Comparison of ENCODE assay signal across 8 mouse cellular contexts in genomic region chr2:178691190-178691864, GRCm38 (mm10).
A peak's percentile ranks its signal among the peaks of the same experiment; 100 is the strongest.
DNase-seq lines count a peak whose midpoint lies in the region; ATAC-seq and TF ChIP-seq lines count a peak whose summit lies in the region.

No protein-coding gene starts in this region.

- H3K4me1 ChIP-seq in kidney, adult 2 months (ENCODE audit: control insufficient read depth, insufficient read depth, low read length) = no peaks in the 10 kb centered on the region
- peaks cover 11% of the 10 kb centered on the region; the same call in 1 of the 2 replicates for H3K4me1 ChIP-seq in liver, embryonic 15.5 days (replicated peaks)
- H3K4me1 ChIP-seq in neural tube, embryonic 15.5 days = peaks cover 5% of the 10 kb centered on the region; the same call in 1 of the 2 replicates

- 70% methylated on average over 13 of the region's 13 CpGs for WGBS in kidney, adult 2 months
- WGBS in liver, embryonic 15.5 days (ENCODE audit: insufficient replicate concordance) = 40% methylated on average over 13 of the region's 13 CpGs
- 73% methylated on average over 13 of the region's 13 CpGs for WGBS in neural tube, embryonic 15.5 days

- ATAC-seq in liver, embryonic 15.5 days (ENCODE audit: insufficient read depth) = no peak; the same call in 1 of the 2 replicates
- ATAC-seq in neural tube, embryonic 15.5 days (ENCODE audit: low FRiP score) = no peak

- TF ChIP-seq CTCF in kidney, adult 2 months (conservative IDR thresholded peaks at IDR 0.05; ENCODE audit: insufficient read depth, insufficient read length, low read depth, low read length) = no peak

- H3K27me3 ChIP-seq in kidney, adult 2 months (replicated peaks; ENCODE audit: control insufficient read depth, insufficient read depth, low read length) = no peaks in the 10 kb centered on the region
- H3K27me3 ChIP-seq in liver, embryonic 15.5 days = no peaks in the 10 kb centered on the region
- H3K27me3 ChIP-seq in neural tube, embryonic 15.5 days (replicated peaks) = 0 out of 2 replicates have a peak, but pooled peaks cover 2% of the 10 kb centered on the region

- no peak for TF ChIP-seq POLR2A in kidney, adult 2 months (IDR thresholded peaks at IDR 0.05; ENCODE audit: low read depth, low read length)

- no peaks in the 10 kb centered on the region for H3K9me3 ChIP-seq in liver, embryonic 15.5 days (replicated peaks)
- H3K9me3 ChIP-seq in neural tube, embryonic 15.5 days (replicated peaks) = no peaks in the 10 kb centered on the region

- no peak overlapping the region for H3K27ac ChIP-seq in kidney, adult 2 months (ENCODE audit: insufficient read depth, low read depth, low read length)
- peak overlapping the region; percentile 51 for H3K27ac ChIP-seq in liver, embryonic 15.5 days (replicated peaks)
- H3K27ac ChIP-seq in neural tube, embryonic 15.5 days (replicated peaks) = no peak overlapping the region

- no peaks in the 10 kb centered on the region for H3K36me3 ChIP-seq in kidney, adult 2 months (ENCODE audit: control insufficient read depth, insufficient read depth, low read length)
- H3K36me3 ChIP-seq in liver, embryonic 15.5 days (replicated peaks) = no peaks in the 10 kb centered on the region
- no peaks in the 10 kb centered on the region for H3K36me3 ChIP-seq in neural tube, embryonic 15.5 days

- no peak overlapping the region for H3K4me2 ChIP-seq in liver, embryonic 15.5 days
- H3K4me2 ChIP-seq in neural tube, embryonic 15.5 days = no peak overlapping the region

- H3K4me3 ChIP-seq in kidney, adult 2 months (ENCODE audit: insufficient read depth, low read depth, low read length) = no peak overlapping the region
- no peak overlapping the region for H3K4me3 ChIP-seq in liver, embryonic 15.5 days (replicated peaks)
- H3K4me3 ChIP-seq in neural tube, embryonic 15.5 days (replicated peaks) = no peak overlapping the region

- DNase-seq in kidney, adult 2 months = peak; percentile 49
- DNase-seq in kidney, postnatal 4 days = no peak
- DNase-seq in urinary bladder, postnatal 25 days (ENCODE audit: low spot score) = peak; percentile 15
- DNase-seq in urinary bladder, adult 2 months (ENCODE audit: low spot score) = no peak
- no peak for DNase-seq in spleen, postnatal 10 days (ENCODE audit: low spot score in 2 of 2)
- DNase-seq in cerebellum, adult 9-10 months = no peak

- H3K9ac ChIP-seq in liver, embryonic 15.5 days = no peak overlapping the region
- no peak overlapping the region for H3K9ac ChIP-seq in neural tube, embryonic 15.5 days (replicated peaks)

Comparison
In these comparisons a context has a peak if more than half of its experiments do, and no peak if none do; other contexts are left out.
1. DNase-seq: peak in kidney, adult 2 months (single experiment) and urinary bladder, postnatal 25 days (single experiment); none in kidney, postnatal 4 days (0 of 2), urinary bladder, adult 2 months (single experiment), spleen, postnatal 10 days (0 of 2) and cerebellum, adult 9-10 months (single experiment).